ENCODE assay signal across 14 mouse cellular contexts in genomic region chr8:107108978-107109720, GRCm38 (mm10). TPM values are rescaled to one million over a fixed set of nuclear protein-coding genes. Genes with fewer than 3 reads are reported as not detected.
DNase-seq lines count a peak whose midpoint lies in the region; ATAC-seq and TF ChIP-seq lines count a peak whose summit lies in the region.
"Had no signal": no experiment of that assay in that cellular context is flagged by ENCODE, and none has a peak within 500 bp of the region (broad histone marks: within the 10 kb centered on the region; RNA-seq: fewer than 3 reads in every experiment).

No protein-coding gene starts in this region.

- no peaks in the 10 kb centered on the region for H3K9me3 ChIP-seq in heart, postnatal 0 days (replicated peaks; ENCODE audit: control insufficient read depth, low read length)
- no peaks in the 10 kb centered on the region for H3K9me3 ChIP-seq in neural tube, embryonic 13.5 days
- no peaks in the 10 kb centered on the region for H3K9me3 ChIP-seq in neural tube, embryonic 15.5 days (replicated peaks)
- no peaks in the 10 kb centered on the region for H3K9me3 ChIP-seq in intestine, embryonic 14.5 days (ENCODE audit: control insufficient read depth, low read length)
- no peaks in the 10 kb centered on the region for H3K9me3 ChIP-seq in stomach, embryonic 15.5 days

- H3K4me3 ChIP-seq in heart, postnatal 0 days (ENCODE audit: low read depth, low read length), result peak overlapping the region; percentile 9; the same call in 1 of the 2 replicates
- no peak overlapping the region for H3K4me3 ChIP-seq in neural tube, embryonic 13.5 days
- no peak overlapping the region for H3K4me3 ChIP-seq in neural tube, embryonic 15.5 days (replicated peaks)
- peak overlapping the region; percentile 21 for H3K4me3 ChIP-seq in intestine, embryonic 14.5 days (ENCODE audit: low read depth, low read length)
- peak overlapping the region; percentile 16; the same call in 1 of the 2 replicates for H3K4me3 ChIP-seq in stomach, embryonic 15.5 days (replicated peaks)

- no peak for ATAC-seq in heart, postnatal 0 days (ENCODE audit: insufficient read depth, low read depth)
- ATAC-seq in neural tube, embryonic 13.5 days (ENCODE audit: low read depth), result no peak
- no peak for ATAC-seq in neural tube, embryonic 15.5 days (ENCODE audit: low FRiP score)
- ATAC-seq in intestine, embryonic 14.5 days (replicated peaks; ENCODE audit: low FRiP score, low TSS enrichment, low read depth), result 0 out of 2 replicates have a peak, but pooled peaks have one; percentile 43
- ATAC-seq in stomach, embryonic 15.5 days (ENCODE audit: insufficient read depth, low FRiP score, low read depth), result peak; percentile 18; the same call in 1 of the 2 replicates

- H3K27ac ChIP-seq in heart, postnatal 0 days (ENCODE audit: low read depth), result no peak overlapping the region
- no peak overlapping the region for H3K27ac ChIP-seq in neural tube, embryonic 13.5 days (replicated peaks)
- H3K27ac ChIP-seq in neural tube, embryonic 15.5 days (replicated peaks), result no peak overlapping the region
- peak overlapping the region; percentile 13; the same call in 1 of the 2 replicates for H3K27ac ChIP-seq in intestine, embryonic 14.5 days (ENCODE audit: low read depth)
- H3K27ac ChIP-seq in stomach, embryonic 15.5 days, result no peak overlapping the region

- TF ChIP-seq CTCF in heart, postnatal 0 days (IDR thresholded peaks at IDR 0.05; ENCODE audit: low read depth), result no peak

- no peak for TF ChIP-seq EP300 in heart, postnatal 0 days (IDR thresholded peaks at IDR 0.05; ENCODE audit: low read depth)

- no peaks in the 10 kb centered on the region for H3K27me3 ChIP-seq in heart, postnatal 0 days (ENCODE audit: control insufficient read depth, insufficient read depth, low read length)
- H3K27me3 ChIP-seq in neural tube, embryonic 13.5 days, result no peaks in the 10 kb centered on the region
- H3K27me3 ChIP-seq in neural tube, embryonic 15.5 days (replicated peaks), result no peaks in the 10 kb centered on the region
- no peaks in the 10 kb centered on the region for H3K27me3 ChIP-seq in intestine, embryonic 14.5 days (replicated peaks; ENCODE audit: control insufficient read depth, insufficient read depth, low read length)
- no peaks in the 10 kb centered on the region for H3K27me3 ChIP-seq in stomach, embryonic 15.5 days (replicated peaks)

- WGBS in heart, postnatal 0 days, result 59% methylated on average over 23 of the region's 23 CpGs
- WGBS in neural tube, embryonic 13.5 days, result 72% methylated on average over 23 of the region's 23 CpGs
- WGBS in neural tube, embryonic 15.5 days, result 74% methylated on average over 23 of the region's 23 CpGs
- WGBS in intestine, embryonic 14.5 days, result 49% methylated on average over 23 of the region's 23 CpGs
- WGBS in stomach, embryonic 15.5 days, result 53% methylated on average over 23 of the region's 23 CpGs

- H3K4me1 ChIP-seq in heart, postnatal 0 days (ENCODE audit: control insufficient read depth, insufficient read depth), result no peaks in the 10 kb centered on the region
- peaks cover 1% of the 10 kb centered on the region for H3K4me1 ChIP-seq in neural tube, embryonic 13.5 days (replicated peaks)
- no peaks in the 10 kb centered on the region for H3K4me1 ChIP-seq in neural tube, embryonic 15.5 days
- H3K4me1 ChIP-seq in intestine, embryonic 14.5 days (replicated peaks; ENCODE audit: control insufficient read depth, insufficient read depth, low read length), result no peaks in the 10 kb centered on the region
- H3K4me1 ChIP-seq in stomach, embryonic 15.5 days, result peaks cover 6% of the 10 kb centered on the region; the same call in 1 of the 2 replicates

- DNase-seq in heart, postnatal 0 days (ENCODE audit: low spot score), result no peak
- no peak for DNase-seq in heart, postnatal 4 days
- DNase-seq in intestine, embryonic 14.5 days (ENCODE audit: low spot score), result no peak
- DNase-seq in spleen, adult 12 weeks (ENCODE audit: low spot score), result no peak
- DNase-seq in right cerebral cortex, postnatal 25 days, result no peak
- DNase-seq: adrenal gland, postnatal 36 days; cerebellum, postnatal 25 days; kidney, adult 2 months; right cerebral cortex, postnatal 14 days had no signal

- no peak overlapping the region for H3K9ac ChIP-seq in heart, postnatal 0 days (replicated peaks; ENCODE audit: low read depth, low read length)
- no peak overlapping the region for H3K9ac ChIP-seq in neural tube, embryonic 13.5 days
- H3K9ac ChIP-seq in neural tube, embryonic 15.5 days (replicated peaks), result no peak overlapping the region
- peak overlapping the region; percentile 32; the same call in 1 of the 2 replicates for H3K9ac ChIP-seq in intestine, embryonic 14.5 days (ENCODE audit: low read length)
- H3K9ac ChIP-seq in stomach, embryonic 15.5 days, result no peak overlapping the region

- H3K4me2 ChIP-seq in heart, postnatal 0 days (ENCODE audit: low read depth, low read length), result peak overlapping the region; percentile 34; the same call in 1 of the 2 replicates
- H3K4me2 ChIP-seq in neural tube, embryonic 13.5 days, result 0 out of 2 replicates have a peak overlapping the region, but pooled peaks have one; percentile 7
- H3K4me2 ChIP-seq in neural tube, embryonic 15.5 days, result no peak overlapping the region
- peak overlapping the region; percentile 42 for H3K4me2 ChIP-seq in intestine, embryonic 14.5 days (ENCODE audit: low read length)
- H3K4me2 ChIP-seq in stomach, embryonic 15.5 days, result peak overlapping the region; percentile 44

- no peaks in the 10 kb centered on the region for H3K36me3 ChIP-seq in heart, postnatal 0 days (replicated peaks; ENCODE audit: control insufficient read depth, insufficient read depth, low read length)
- H3K36me3 ChIP-seq in neural tube, embryonic 13.5 days, result no peaks in the 10 kb centered on the region
- no peaks in the 10 kb centered on the region for H3K36me3 ChIP-seq in neural tube, embryonic 15.5 days
- no peaks in the 10 kb centered on the region for H3K36me3 ChIP-seq in intestine, embryonic 14.5 days (ENCODE audit: control insufficient read depth, insufficient read depth, low read length)
- H3K36me3 ChIP-seq in stomach, embryonic 15.5 days, result no peaks in the 10 kb centered on the region

RNA-seq across cellular contexts. Expression of gene Terf2, which starts 12.8 kb away (rescaled TPM):
- 8.2 and 10.8 TPM in 2 replicates for total RNA-seq in heart, postnatal 0 days (2014; rRNA removed; ENCODE audit: low replicate concordance)
- 7.3 and 8.5 TPM in 2 replicates for polyA plus RNA-seq in heart, postnatal 0 days (2015; fragmentation: Nextera tagmentation; extraction: Ambion mirVana)
- 10 to 100 TPM; 20.2 to 25.1 TPM for total RNA-seq in heart, postnatal 4 days (2021)
- 23.3 and 25.5 TPM in 2 replicates for polyA plus RNA-seq in neural tube, embryonic 13.5 days (2015; fragmentation: Nextera tagmentation; extraction: Ambion mirVana)
- 23.9 and 27.4 TPM in 2 replicates for polyA plus RNA-seq in neural tube, embryonic 15.5 days (2015; fragmentation: Nextera tagmentation; extraction: Ambion mirVana)
- 14.2 and 14.9 TPM in 2 replicates for polyA plus RNA-seq in intestine, embryonic 14.5 days (2014; fragmentation: Nextera tagmentation; extraction: Ambion mirVana)
- 16.1 and 16.7 TPM in 2 replicates for polyA plus RNA-seq in stomach, embryonic 15.5 days (2015; fragmentation: Nextera tagmentation; extraction: Ambion mirVana)

RNA-seq across cellular contexts. Expression of gene Cyb5b, which starts 41.3 kb away (rescaled TPM):
- total RNA-seq in heart, postnatal 0 days (2014; rRNA removed; ENCODE audit: low replicate concordance), result 52.8 and 60.0 TPM in 2 replicates
- 36.5 and 44.7 TPM in 2 replicates for polyA plus RNA-seq in heart, postnatal 0 days (2015; fragmentation: Nextera tagmentation; extraction: Ambion mirVana)
- 10 to 100 TPM; 55.6 to 59.6 TPM for total RNA-seq in heart, postnatal 4 days (2021)
- polyA plus RNA-seq in neural tube, embryonic 13.5 days (2015; fragmentation: Nextera tagmentation; extraction: Ambion mirVana), result 94.1 and 105 TPM in 2 replicates
- 91.6 and 95.0 TPM in 2 replicates for polyA plus RNA-seq in neural tube, embryonic 15.5 days (2015; fragmentation: Nextera tagmentation; extraction: Ambion mirVana)
- 128 and 134 TPM in 2 replicates for polyA plus RNA-seq in intestine, embryonic 14.5 days (2014; fragmentation: Nextera tagmentation; extraction: Ambion mirVana)
- 92.0 and 108 TPM in 2 replicates for polyA plus RNA-seq in stomach, embryonic 15.5 days (2015; fragmentation: Nextera tagmentation; extraction: Ambion mirVana)

RNA-seq across cellular contexts. Expression of gene Tmed6, which starts 43.7 kb away (rescaled TPM):
- not detected in 2 replicates for total RNA-seq in heart, postnatal 0 days (2014; rRNA removed; ENCODE audit: low replicate concordance)
- polyA plus RNA-seq in heart, postnatal 0 days (2015; fragmentation: Nextera tagmentation; extraction: Ambion mirVana), result not detected in 2 replicates
- not detected for total RNA-seq in heart, postnatal 4 days (2021)
- not detected in 2 replicates for polyA plus RNA-seq in neural tube, embryonic 13.5 days (2015; fragmentation: Nextera tagmentation; extraction: Ambion mirVana)
- 0.64 TPM in 1 of 2 replicates, not detected in the other for polyA plus RNA-seq in neural tube, embryonic 15.5 days (2015; fragmentation: Nextera tagmentation; extraction: Ambion mirVana)
- 9.3 and 21.3 TPM in 2 replicates for polyA plus RNA-seq in intestine, embryonic 14.5 days (2014; fragmentation: Nextera tagmentation; extraction: Ambion mirVana)
- 86.6 and 115 TPM in 2 replicates for polyA plus RNA-seq in stomach, embryonic 15.5 days (2015; fragmentation: Nextera tagmentation; extraction: Ambion mirVana)
- total RNA-seq: adrenal gland, postnatal 36 days; left cerebral cortex, postnatal 25 days; MEL had no signal

RNA-seq across cellular contexts. Expression of gene Nip7, which starts 52.5 kb away (rescaled TPM):
- total RNA-seq in heart, postnatal 0 days (2014; rRNA removed; ENCODE audit: low replicate concordance), result 13.4 and 14.0 TPM in 2 replicates
- 33.0 and 34.3 TPM in 2 replicates for polyA plus RNA-seq in heart, postnatal 0 days (2015; fragmentation: Nextera tagmentation; extraction: Ambion mirVana)
- 10 to 100 TPM; 37.4 to 41.1 TPM for total RNA-seq in heart, postnatal 4 days (2021)
- polyA plus RNA-seq in neural tube, embryonic 13.5 days (2015; fragmentation: Nextera tagmentation; extraction: Ambion mirVana), result 61.4 and 75.9 TPM in 2 replicates
- 59.3 and 72.9 TPM in 2 replicates for polyA plus RNA-seq in neural tube, embryonic 15.5 days (2015; fragmentation: Nextera tagmentation; extraction: Ambion mirVana)
- 102 and 107 TPM in 2 replicates for polyA plus RNA-seq in intestine, embryonic 14.5 days (2014; fragmentation: Nextera tagmentation; extraction: Ambion mirVana)
- 73.0 and 82.9 TPM in 2 replicates for polyA plus RNA-seq in stomach, embryonic 15.5 days (2015; fragmentation: Nextera tagmentation; extraction: Ambion mirVana)

RNA-seq across cellular contexts. Expression of gene Cog8, which starts 52.7 kb away (rescaled TPM):
- total RNA-seq in heart, postnatal 0 days (2014; rRNA removed; ENCODE audit: low replicate concordance), result 35.2 and 39.3 TPM in 2 replicates
- 21.7 and 22.0 TPM in 2 replicates for polyA plus RNA-seq in heart, postnatal 0 days (2015; fragmentation: Nextera tagmentation; extraction: Ambion mirVana)
- 10 to 100 TPM; 16.9 to 18.3 TPM for total RNA-seq in heart, postnatal 4 days (2021)
- 42.4 TPM in 2 replicates for polyA plus RNA-seq in neural tube, embryonic 13.5 days (2015; fragmentation: Nextera tagmentation; extraction: Ambion mirVana)
- 42.6 and 44.3 TPM in 2 replicates for polyA plus RNA-seq in neural tube, embryonic 15.5 days (2015; fragmentation: Nextera tagmentation; extraction: Ambion mirVana)
- polyA plus RNA-seq in intestine, embryonic 14.5 days (2014; fragmentation: Nextera tagmentation; extraction: Ambion mirVana), result 37.9 and 38.7 TPM in 2 replicates
- 36.8 and 39.4 TPM in 2 replicates for polyA plus RNA-seq in stomach, embryonic 15.5 days (2015; fragmentation: Nextera tagmentation; extraction: Ambion mirVana)

Comparison
In these comparisons a context has a peak if more than half of its experiments do, and no peak if none do; other contexts are left out.
1. ATAC-seq: peak in intestine, embryonic 14.5 days (single experiment) and stomach, embryonic 15.5 days (single experiment); none in heart, postnatal 0 days (single experiment), neural tube, embryonic 13.5 days (single experiment) and neural tube, embryonic 15.5 days (single experiment).
2. H3K4me3 ChIP-seq: peak in heart, postnatal 0 days (single experiment), intestine, embryonic 14.5 days (single experiment) and stomach, embryonic 15.5 days (single experiment); none in neural tube, embryonic 13.5 days (single experiment) and neural tube, embryonic 15.5 days (single experiment).